25 mouse cellular contexts compared by ENCODE assay signal in genomic region chr6:85478416-85478815, GRCm38 (mm10). TPM values are rescaled to one million over a fixed set of nuclear protein-coding genes. Genes with fewer than 3 reads are reported as not detected.
"Had no signal": no experiment of that assay in that cellular context is flagged by ENCODE, and none has a peak within 500 bp of the region (broad histone marks: within the 10 kb centered on the region; RNA-seq: fewer than 3 reads in every experiment).

No protein-coding gene starts in this region.

- H3K27ac ChIP-seq: kidney, postnatal 0 days; layer of hippocampus, adult 2 months; liver, embryonic 13.5 days; stomach, embryonic 15.5 days had no signal

- H3K4me1 ChIP-seq: liver, embryonic 13.5 days; stomach, embryonic 15.5 days had no signal

- H3K4me3 ChIP-seq: layer of hippocampus, adult 2 months; liver, embryonic 13.5 days; stomach, embryonic 15.5 days had no signal

- DNase-seq: kidney, adult 2 months; kidney, postnatal 25 days; layer of hippocampus, adult 9-11 months; liver, embryonic 13.5 days; lung, adult 2 months; lung, postnatal 14 days; lung, postnatal 4 days; midbrain, embryonic 14.5 days; right cerebral cortex, adult 18-20 months; right cerebral cortex, postnatal 14 days; right cerebral cortex, postnatal 4 days; thymus, postnatal 36 days had no signal

RNA-seq across cellular contexts. Expression of gene Fbxo41, which starts 24.4 kb away (rescaled TPM):
- polyA plus RNA-seq: liver, adult 2 months; liver, embryonic 13.5 days; liver, embryonic 16.5 days had no signal

RNA-seq across cellular contexts. Expression of gene Egr4, which starts 35.0 kb away (rescaled TPM):
- polyA plus RNA-seq: kidney, adult 2 months; kidney, embryonic 14.5 days; kidney, postnatal 0 days; large intestine, adult 2 months; limb, embryonic 11.5 days; liver, adult 2 months; liver, embryonic 13.5 days; liver, embryonic 16.5 days; lung, adult 2 months; lung, embryonic 16.5 days; midbrain, embryonic 11.5 days; midbrain, embryonic 14.5 days; neural tube, embryonic 11.5 days; neural tube, embryonic 14.5 days; stomach, embryonic 15.5 days; thymus, postnatal 0 days had no signal
